Mouse (Mus musculus): ENCODE measurements around the gene Usp40.

The Usp40 gene

GRCm38 (mm10) chr1:87947681-87948091 lies 60.7 kb downstream of the Usp40 start:
- DNase-seq (ENCODE audit: low spot score in 2 of 2): no peak

GRCm38 (mm10) chr1:87941765-87942164 lies 66.6 kb downstream of the Usp40 start:
- DNase-seq (ENCODE audit: low spot score in 2 of 2): no peak

GRCm38 (mm10) chr1:87936516-87936915 lies 71.8 kb downstream of the Usp40 start:
- no peak for DNase-seq (ENCODE audit: low spot score in 2 of 2)

- no peak for DNase-seq (ENCODE audit: low spot score in 2 of 2)
Measured at GRCm38 (mm10) chr1:87936075-87936474, 72.3 kb downstream of the Usp40 start.

- no peak for DNase-seq (ENCODE audit: low spot score in 2 of 2)
Measured at GRCm38 (mm10) chr1:87935546-87935945, 72.8 kb downstream of the Usp40 start.

- peak; percentile 39 to 44 for DNase-seq (ENCODE audit: low spot score in 2 of 2)
Measured at GRCm38 (mm10) chr1:87935095-87935494, 73.3 kb downstream of the Usp40 start.

GRCm38 (mm10) chr1:87933051-87933450 lies 75.3 kb downstream of the Usp40 start:
- DNase-seq (ENCODE audit: low spot score in 2 of 2): peak in 1 of 2 experiments; percentile 14

- DNase-seq (ENCODE audit: low spot score in 2 of 2): no peak
Measured at GRCm38 (mm10) chr1:87929730-87930129, 78.6 kb downstream of the Usp40 start.

- DNase-seq (ENCODE audit: low spot score in 2 of 2): no peak
Measured at GRCm38 (mm10) chr1:87924888-87925287, 83.5 kb downstream of the Usp40 start.

- DNase-seq (ENCODE audit: low spot score in 2 of 2): peak; percentile 15 to 31
Measured at GRCm38 (mm10) chr1:87922666-87923065, 85.7 kb downstream of the Usp40 start.

- DNase-seq (ENCODE audit: low spot score in 2 of 2): no peak
Measured at GRCm38 (mm10) chr1:87920056-87920614, 88.2 kb downstream of the Usp40 start.

GRCm38 (mm10) chr1:87918061-87918460 lies 90.3 kb downstream of the Usp40 start:
- no peak for DNase-seq (ENCODE audit: low spot score in 2 of 2)

GRCm38 (mm10) chr1:87917361-87917760 lies 91.0 kb downstream of the Usp40 start:
- DNase-seq (ENCODE audit: low spot score in 2 of 2): no peak

GRCm38 (mm10) chr1:87913356-87913755 lies 95.0 kb downstream of the Usp40 start:
- DNase-seq (ENCODE audit: low spot score in 2 of 2): no peak

- DNase-seq (ENCODE audit: low spot score in 2 of 2): no peak
Measured at GRCm38 (mm10) chr1:87910428-87910827, 97.9 kb downstream of the Usp40 start.

GRCm38 (mm10) chr1:87909565-87909964 lies 98.8 kb downstream of the Usp40 start:
- DNase-seq (ENCODE audit: low spot score in 2 of 2): no peak

GRCm38 (mm10) chr1:87908736-87909135 lies 99.6 kb downstream of the Usp40 start:
- no peak for DNase-seq (ENCODE audit: low spot score in 2 of 2)

GRCm38 (mm10) chr1:87908006-87908405 lies 100.3 kb downstream of the Usp40 start:
- no peak for DNase-seq (ENCODE audit: low spot score in 2 of 2)

- DNase-seq (ENCODE audit: low spot score in 2 of 2): peak in 1 of 2 experiments; percentile 26
Measured at GRCm38 (mm10) chr1:87906361-87906956, 101.9 kb downstream of the Usp40 start.

- no peak for DNase-seq (ENCODE audit: low spot score in 2 of 2)
Measured at GRCm38 (mm10) chr1:87902186-87902585, 106.2 kb downstream of the Usp40 start.

GRCm38 (mm10) chr1:87900979-87901378 lies 107.4 kb downstream of the Usp40 start:
- DNase-seq (ENCODE audit: low spot score in 2 of 2): no peak

- no peak for DNase-seq (ENCODE audit: low spot score in 2 of 2)
Measured at GRCm38 (mm10) chr1:87899701-87900100, 108.7 kb downstream of the Usp40 start.

- DNase-seq (ENCODE audit: low spot score in 2 of 2): no peak
Measured at GRCm38 (mm10) chr1:87896921-87897320, 111.4 kb downstream of the Usp40 start.
